Mouse (Mus musculus) gastrocnemius, adult 2 months (tissue): ENCODE data around the gene Pdzd2. TPM values are rescaled to one million over a fixed set of nuclear protein-coding genes. Genes with fewer than 3 reads are reported as not detected.

Experiments used
- DNase-seq: peaks from one replicate; pipeline ENCODE4 v3.0.0; 2022
- H3K27ac ChIP-seq: fragments of 200-600 bp; 2 replicates; pipeline ENCODE4 v1.8.1; 2022; ENCODE audit warnings: mild to moderate bottlenecking
- H3K4me3 ChIP-seq: fragments of 200-600 bp; 2 replicates; pipeline ENCODE4 v1.8.1; 2022; ENCODE audit warnings: mild to moderate bottlenecking, moderate library complexity
- CTCF ChIP-seq: fragments of 200-600 bp; IDR thresholded peaks from 2 replicates; pipeline ENCODE4 v1.8.1; 2022; ENCODE audit warnings: antibody characterized with exemption, mild to moderate bottlenecking, moderate library complexity
- intact Hi-C: fragments of 180-260 bp; cut with DNase I; formaldehyde crosslinking; loops from one replicate; pipeline ENCODE4 v1.15.1; 2025
- total RNA-seq, 2 experiments: library from RNA; stranded (reverse); gene quantifications; 2 replicates each; pipeline ENCODE4 v1.2.3; 2021

The Pdzd2 gene
- total RNA-seq, 2 experiments from 2014 or later = 17.0 to 23.8 TPM

- DNase-seq = peak; percentile 85
- peak overlapping the region; percentile 18; the same call in 1 of the 2 replicates for H3K4me3 ChIP-seq
- no peak for TF ChIP-seq CTCF
- peak overlapping the region; percentile 71 for H3K27ac ChIP-seq
- intact Hi-C loops = no loop called here
Observed at GRCm38 (mm10) chr15:12513526-12513925, 226.2 kb downstream of the Pdzd2 start.

- no peak for DNase-seq
- no peak overlapping the region for H3K4me3 ChIP-seq
- no peak overlapping the region for H3K27ac ChIP-seq
- intact Hi-C loops = no loop called here
- no peak for TF ChIP-seq CTCF
Observed at GRCm38 (mm10) chr15:12508765-12509377, 230.9 kb downstream of the Pdzd2 start.

GRCm38 (mm10) chr15:12507523-12507922 lies 232.2 kb downstream of the Pdzd2 start:
- no peak for TF ChIP-seq CTCF
- intact Hi-C loops = no loop called here
- DNase-seq = no peak

GRCm38 (mm10) chr15:12506514-12506913 lies 233.2 kb downstream of the Pdzd2 start:
- intact Hi-C loops = no loop called here
- H3K4me3 ChIP-seq = no peak overlapping the region
- no peak for DNase-seq
- TF ChIP-seq CTCF = no peak
- H3K27ac ChIP-seq = no peak overlapping the region

More at GRCm38 (mm10) chr15:12507523-12507922, 232.2 kb downstream of the Pdzd2 start:
- no peak overlapping the region for H3K27ac ChIP-seq
- H3K4me3 ChIP-seq = no peak overlapping the region

GRCm38 (mm10) chr15:12506085-12506484 lies 233.6 kb downstream of the Pdzd2 start:
- no peak for DNase-seq
- Histone ChIP-seq H3K4me3 (no peak overlapping the region), H3K27ac (no peak overlapping the region)
- intact Hi-C loops = no loop called here
- TF ChIP-seq CTCF = no peak

GRCm38 (mm10) chr15:12505556-12505955 lies 234.2 kb downstream of the Pdzd2 start:
- no peak overlapping the region for H3K27ac ChIP-seq
- no peak overlapping the region for H3K4me3 ChIP-seq
- intact Hi-C loops = no loop called here
- DNase-seq = no peak
- no peak for TF ChIP-seq CTCF

- peak; percentile 32 for DNase-seq
- Histone ChIP-seq H3K27ac (peak overlapping the region; percentile 9; the same call in 1 of the 2 replicates), H3K4me3 (no peak overlapping the region)
- TF ChIP-seq CTCF = no peak
- intact Hi-C loops = no loop called here
Observed at GRCm38 (mm10) chr15:12503907-12504306, 235.8 kb downstream of the Pdzd2 start.

- Histone ChIP-seq H3K4me3 (peak overlapping the region; percentile 25; the same call in 1 of the 2 replicates), H3K27ac (peak overlapping the region; percentile 24)
- DNase-seq = no peak
- no peak for TF ChIP-seq CTCF
- intact Hi-C loops = no loop called here
Observed at GRCm38 (mm10) chr15:12501924-12502548, 237.7 kb downstream of the Pdzd2 start.

- intact Hi-C loops = no loop called here
- peak overlapping the region; percentile 24 for H3K27ac ChIP-seq
Observed at GRCm38 (mm10) chr15:12500674-12501073, 239.1 kb downstream of the Pdzd2 start.

GRCm38 (mm10) chr15:12494084-12494483 lies 245.6 kb downstream of the Pdzd2 start:
- Histone ChIP-seq H3K4me3 (no peak overlapping the region), H3K27ac (no peak overlapping the region)
- TF ChIP-seq CTCF = no peak
- no peak for DNase-seq
- intact Hi-C loops = no loop called here

More at GRCm38 (mm10) chr15:12500674-12501073, 239.1 kb downstream of the Pdzd2 start:
- DNase-seq = no peak
- TF ChIP-seq CTCF = no peak
- no peak overlapping the region for H3K4me3 ChIP-seq

GRCm38 (mm10) chr15:12493258-12493657 lies 246.5 kb downstream of the Pdzd2 start:
- DNase-seq = peak; percentile 30
- intact Hi-C loops = no loop called here
- Histone ChIP-seq H3K4me3 (no peak overlapping the region), H3K27ac (peak overlapping the region; percentile 75)
- TF ChIP-seq CTCF = no peak

- intact Hi-C loops = no loop called here
- DNase-seq = peak; percentile 60
- Histone ChIP-seq H3K4me3 (peak overlapping the region; percentile 50), H3K27ac (peak overlapping the region; percentile 75)
- no peak for TF ChIP-seq CTCF
Observed at GRCm38 (mm10) chr15:12490969-12491368, 248.8 kb downstream of the Pdzd2 start.

- TF ChIP-seq CTCF = no peak
- peak overlapping the region; percentile 75 for H3K27ac ChIP-seq
- peak; percentile 73 for DNase-seq
- H3K4me3 ChIP-seq = peak overlapping the region; percentile 50
- intact Hi-C loops = no loop called here
Observed at GRCm38 (mm10) chr15:12490527-12490926, 249.2 kb downstream of the Pdzd2 start.

GRCm38 (mm10) chr15:12488316-12488715 lies 251.4 kb downstream of the Pdzd2 start:
- H3K27ac ChIP-seq = peak overlapping the region; percentile 38
- H3K4me3 ChIP-seq = no peak overlapping the region
- intact Hi-C loops = no loop called here
- no peak for DNase-seq
- TF ChIP-seq CTCF = no peak
